ENCODE assay signal across 13 mouse cellular contexts in the genomic region with DNA sequence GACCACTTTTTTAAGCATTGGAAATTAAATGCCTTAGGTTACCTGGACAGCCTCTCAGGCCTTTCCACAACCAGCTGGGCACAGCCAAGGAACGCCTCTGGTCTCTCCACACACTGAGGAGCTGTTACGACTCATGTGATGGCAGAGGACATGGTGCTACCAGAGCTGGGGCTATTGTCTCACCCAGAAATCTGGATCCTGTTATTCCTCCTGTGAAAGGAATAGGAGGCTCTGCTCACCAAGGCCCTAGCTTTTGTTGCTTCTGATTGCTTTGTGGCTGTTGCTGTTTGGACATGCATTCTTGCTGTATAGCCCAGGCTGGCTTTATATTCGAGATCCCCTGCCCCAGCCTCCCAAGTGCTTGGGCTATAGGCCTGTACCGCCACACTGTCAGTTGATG. TPM values are rescaled to one million over a fixed set of nuclear protein-coding genes. Genes with fewer than 3 reads are reported as not detected.
DNase-seq lines count a peak whose midpoint lies in the region; ATAC-seq and TF ChIP-seq lines count a peak whose summit lies in the region.
"Had no signal": no experiment of that assay in that cellular context is flagged by ENCODE, and none has a peak within 500 bp of the region (broad histone marks: within the 10 kb centered on the region; RNA-seq: fewer than 3 reads in every experiment).

No protein-coding gene starts in this region.

- H3K9ac ChIP-seq in heart, postnatal 0 days (replicated peaks; ENCODE audit: low read depth, low read length) = no peak overlapping the region
- no peak overlapping the region for H3K9ac ChIP-seq in lung, postnatal 0 days (replicated peaks; ENCODE audit: low read depth)

- no peak for ATAC-seq in heart, postnatal 0 days (ENCODE audit: insufficient read depth, low read depth)
- ATAC-seq in lung, postnatal 0 days = no peak

- TF ChIP-seq POLR2A in embryonic fibroblast, embryonic 13.5 days (IDR thresholded peaks at IDR 0.05; ENCODE audit: low read depth, low read length) = no peak

- DNase-seq in heart, postnatal 0 days (ENCODE audit: low spot score) = no peak
- DNase-seq in heart, adult 11 months = no peak
- DNase-seq in lung, postnatal 0 days (ENCODE audit: low spot score) = no peak
- DNase-seq in lung, postnatal 25 days (ENCODE audit: low spot score) = no peak
- no peak for DNase-seq in adrenal gland, adult 8-10 months
- no peak for DNase-seq in cerebellum, postnatal 4 days (ENCODE audit: low spot score in 2 of 2)
- DNase-seq: cerebellum, adult 9-10 months; lung, postnatal 4 days; thymus, postnatal 14 days had no signal

- no peak overlapping the region for H3K4me2 ChIP-seq in heart, postnatal 0 days (ENCODE audit: low read depth, low read length)
- H3K4me2 ChIP-seq in lung, postnatal 0 days (replicated peaks; ENCODE audit: low read depth, low read length) = no peak overlapping the region
- H3K4me2 ChIP-seq: liver, embryonic 11.5 days had no signal

- H3K9me3 ChIP-seq in heart, postnatal 0 days (replicated peaks; ENCODE audit: control insufficient read depth, low read length) = no peaks in the 10 kb centered on the region
- no peaks in the 10 kb centered on the region for H3K9me3 ChIP-seq in lung, postnatal 0 days (ENCODE audit: low read length)

- H3K36me3 ChIP-seq in heart, postnatal 0 days (replicated peaks; ENCODE audit: control insufficient read depth, insufficient read depth, low read length) = peaks cover 7% of the 10 kb centered on the region; the same call in 1 of the 2 replicates
- H3K36me3 ChIP-seq in lung, postnatal 0 days (ENCODE audit: insufficient read depth, low read length) = no peaks in the 10 kb centered on the region; the same call in 1 of the 2 replicates

- TF ChIP-seq EP300 in heart, postnatal 0 days (IDR thresholded peaks at IDR 0.05; ENCODE audit: low read depth) = no peak
- TF ChIP-seq EP300 in lung, postnatal 0 days (IDR thresholded peaks at IDR 0.05) = no peak

- 80% methylated on average over 4 of the region's 4 CpGs for WGBS in heart, postnatal 0 days
- 75% methylated on average over 4 of the region's 4 CpGs for WGBS in lung, postnatal 0 days

- H3K4me1 ChIP-seq in heart, postnatal 0 days (ENCODE audit: control insufficient read depth, insufficient read depth) = peaks cover 34% of the 10 kb centered on the region
- H3K4me1 ChIP-seq in lung, postnatal 0 days (ENCODE audit: insufficient read depth, low read depth, low read length) = peaks cover 16% of the 10 kb centered on the region
- peaks cover 30% of the 10 kb centered on the region for H3K4me1 ChIP-seq in embryonic fibroblast, embryonic 13.5 days (ENCODE audit: control insufficient read depth, insufficient read depth, low read length)

- no peak overlapping the region for H3K4me3 ChIP-seq in heart, postnatal 0 days (ENCODE audit: low read depth, low read length)
- no peak overlapping the region for H3K4me3 ChIP-seq in lung, postnatal 0 days (ENCODE audit: low read depth, low read length)
- no peak overlapping the region for H3K4me3 ChIP-seq in embryonic fibroblast, embryonic 13.5 days (ENCODE audit: insufficient read depth, low read length)
- H3K4me3 ChIP-seq: erythroblast, embryonic 14.5 days had no signal

- peak overlapping the region; percentile 82 for H3K27ac ChIP-seq in heart, postnatal 0 days (ENCODE audit: low read depth)
- 0 out of 2 replicates have a peak overlapping the region, but pooled peaks have one; percentile 32 for H3K27ac ChIP-seq in lung, postnatal 0 days (ENCODE audit: low read length)
- H3K27ac ChIP-seq in embryonic fibroblast, embryonic 13.5 days (ENCODE audit: insufficient read depth, low read length) = peak overlapping the region; percentile 98

- TF ChIP-seq CTCF in heart, postnatal 0 days (IDR thresholded peaks at IDR 0.05; ENCODE audit: low read depth) = no peak
- TF ChIP-seq CTCF in lung, postnatal 0 days (IDR thresholded peaks at IDR 0.05) = no peak
- TF ChIP-seq CTCF in embryonic fibroblast, embryonic 13.5 days (IDR thresholded peaks at IDR 0.05; ENCODE audit: borderline replicate concordance, insufficient read depth, low read length) = no peak

- H3K27me3 ChIP-seq in heart, postnatal 0 days (ENCODE audit: control insufficient read depth, insufficient read depth, low read length) = no peaks in the 10 kb centered on the region
- H3K27me3 ChIP-seq in lung, postnatal 0 days (replicated peaks; ENCODE audit: insufficient read depth, low read length) = no peaks in the 10 kb centered on the region

RNA-seq across cellular contexts. Expression of a gene that starts 19.5 kb away (rescaled TPM):
- not detected in 2 replicates for total RNA-seq in heart, postnatal 0 days (2014; rRNA removed; ENCODE audit: low replicate concordance)
- 0.14 TPM in 2 replicates for polyA plus RNA-seq in heart, postnatal 0 days (2015; fragmentation: Nextera tagmentation; extraction: Ambion mirVana)
- polyA plus RNA-seq in lung, postnatal 0 days (2015; fragmentation: Nextera tagmentation; extraction: Ambion mirVana) = 0.53 and 0.62 TPM in 2 replicates
- not detected in 2 replicates for polyA plus RNA-seq in embryonic fibroblast, embryonic 13.5 days (2011; ENCODE audit: insufficient read length, low read depth, missing spikeins)
- 1 to 10 TPM in 1 of 4 experiments, under 1 TPM in 2, not detected in 1; 0.27 to 1.3 (median 0.42) TPM for total RNA-seq in adrenal gland, adult 8-10 months (2022)
- total RNA-seq: hematopoietic stem cell, adult 5-6 weeks had no signal
- polyA plus RNA-seq: erythroblast, embryonic 14.5 days; liver, embryonic 11.5 days had no signal

RNA-seq across cellular contexts. Expression of a gene that starts 29.2 kb away (rescaled TPM):
- total RNA-seq in heart, postnatal 0 days (2014; rRNA removed; ENCODE audit: low replicate concordance) = 1.2 and 1.3 TPM in 2 replicates
- 1.4 and 1.5 TPM in 2 replicates for polyA plus RNA-seq in heart, postnatal 0 days (2015; fragmentation: Nextera tagmentation; extraction: Ambion mirVana)
- 4.9 and 6.4 TPM in 2 replicates for polyA plus RNA-seq in lung, postnatal 0 days (2015; fragmentation: Nextera tagmentation; extraction: Ambion mirVana)
- polyA plus RNA-seq in embryonic fibroblast, embryonic 13.5 days (2011; ENCODE audit: insufficient read length, low read depth, missing spikeins) = 1.3 and 1.7 TPM in 2 replicates
- total RNA-seq in adrenal gland, adult 8-10 months (2022) = 10 to 100 TPM in 2 of 4 experiments, 1 to 10 TPM in 2; 2.8 to 17.4 (median 9.1) TPM
- polyA plus RNA-seq: erythroblast, embryonic 14.5 days had no signal

RNA-seq across cellular contexts. Expression of a gene that starts 34.7 kb away (rescaled TPM):
- 29.6 and 38.7 TPM in 2 replicates for total RNA-seq in heart, postnatal 0 days (2014; rRNA removed; ENCODE audit: low replicate concordance)
- polyA plus RNA-seq in heart, postnatal 0 days (2015; fragmentation: Nextera tagmentation; extraction: Ambion mirVana) = 21.9 and 24.8 TPM in 2 replicates
- polyA plus RNA-seq in lung, postnatal 0 days (2015; fragmentation: Nextera tagmentation; extraction: Ambion mirVana) = 21.3 and 23.2 TPM in 2 replicates
- polyA plus RNA-seq in embryonic fibroblast, embryonic 13.5 days (2011; ENCODE audit: insufficient read length, low read depth, missing spikeins) = 29.8 and 39.5 TPM in 2 replicates
- total RNA-seq in adrenal gland, adult 8-10 months (2022) = 10 to 100 TPM; 17.2 to 23.2 (median 21.2) TPM

RNA-seq across cellular contexts. Expression of a gene that starts 35.3 kb away (rescaled TPM):
- 34.9 and 39.3 TPM in 2 replicates for total RNA-seq in heart, postnatal 0 days (2014; rRNA removed; ENCODE audit: low replicate concordance)
- 11.5 and 13.1 TPM in 2 replicates for polyA plus RNA-seq in heart, postnatal 0 days (2015; fragmentation: Nextera tagmentation; extraction: Ambion mirVana)
- 12.8 and 16.5 TPM in 2 replicates for polyA plus RNA-seq in lung, postnatal 0 days (2015; fragmentation: Nextera tagmentation; extraction: Ambion mirVana)
- polyA plus RNA-seq in embryonic fibroblast, embryonic 13.5 days (2011; ENCODE audit: insufficient read length, low read depth, missing spikeins) = 53.2 and 54.2 TPM in 2 replicates
- total RNA-seq in adrenal gland, adult 8-10 months (2022) = 10 to 100 TPM; 25.4 to 36.3 (median 29.7) TPM

RNA-seq across cellular contexts. Expression of a gene that starts 35.8 kb away (rescaled TPM):
- 0.15 TPM in 1 of 2 replicates, not detected in the other for total RNA-seq in heart, postnatal 0 days (2014; rRNA removed; ENCODE audit: low replicate concordance)
- not detected in 2 replicates for polyA plus RNA-seq in heart, postnatal 0 days (2015; fragmentation: Nextera tagmentation; extraction: Ambion mirVana)
- 0.10 and 0.14 TPM in 2 replicates for polyA plus RNA-seq in lung, postnatal 0 days (2015; fragmentation: Nextera tagmentation; extraction: Ambion mirVana)
- polyA plus RNA-seq in embryonic fibroblast, embryonic 13.5 days (2011; ENCODE audit: insufficient read length, low read depth, missing spikeins) = 0.51 TPM in 1 of 2 replicates, not detected in the other
- total RNA-seq in adrenal gland, adult 8-10 months (2022) = 1 to 10 TPM in 2 of 4 experiments, under 1 TPM in 2; 0.58 to 3.5 (median 1.5) TPM
- total RNA-seq: hematopoietic stem cell, adult 5-6 weeks had no signal
- polyA plus RNA-seq: erythroblast, embryonic 14.5 days had no signal

Comparison
In these comparisons a context has a peak if more than half of its experiments do, and no peak if none do; other contexts are left out.
1. H3K27ac ChIP-seq: peak in every context shown above with its lines; median percentile 98 in embryonic fibroblast, embryonic 13.5 days; 82 in heart, postnatal 0 days; 32 in lung, postnatal 0 days.